Mouse (Mus musculus) myocyte (in vitro differentiated cells): ENCODE results near the gene Tnrc6c.

Experiments
- CEBPB ChIP-seq: IDR thresholded peaks from 2 replicates; pipeline ENCODE4 v1.6.1; 2011; ENCODE audit warnings: mild to moderate bottlenecking, moderate library complexity; ENCODE audit not compliant: poor library complexity, insufficient read depth, severe bottlenecking
- E2F4 ChIP-seq: IDR thresholded peaks from one replicate; pipeline ENCODE4 v1.6.1; 2011; ENCODE audit warnings: mild to moderate bottlenecking, control low read depth, moderate library complexity; ENCODE audit not compliant: insufficient read depth
- MAX ChIP-seq: IDR thresholded peaks from one replicate; pipeline ENCODE4 v1.6.1; 2011; ENCODE audit warnings: low read depth, mild to moderate bottlenecking, control low read depth
- MYOD1 ChIP-seq, 3 experiments: IDR thresholded peaks; one replicate each; pipeline ENCODE4 v1.6.1; 2011; ENCODE audit warnings: control low read depth in 2 of 3, low read depth in 2 of 3, mild to moderate bottlenecking in 2 of 3, moderate library complexity in 1 of 3; ENCODE audit not compliant: insufficient read length in 2 of 3, control insufficient read depth in 1 of 3
- MYOG ChIP-seq, 3 experiments: IDR thresholded peaks; one replicate each; pipeline ENCODE4 v1.6.1; 2011; ENCODE audit warnings: control low read depth in 2 of 3, low read depth in 2 of 3, mild to moderate bottlenecking in 2 of 3; ENCODE audit not compliant: insufficient read length in 2 of 3, control insufficient read depth in 1 of 3, insufficient read depth in 1 of 3
- POLR2A ChIP-seq: IDR thresholded peaks from one replicate; pipeline ENCODE4 v1.6.1; 2011; ENCODE audit warnings: low read depth, mild to moderate bottlenecking, control low read depth, moderate library complexity; ENCODE audit not compliant: insufficient read length
- POLR2AphosphoS2 ChIP-seq: IDR thresholded peaks from one replicate; pipeline ENCODE4 v1.6.1; 2011; ENCODE audit warnings: low read depth, control low read depth; ENCODE audit not compliant: insufficient read length
- REST ChIP-seq: IDR thresholded peaks from one replicate; pipeline ENCODE4 v1.6.1; 2011; ENCODE audit warnings: mild to moderate bottlenecking, control low read depth, moderate library complexity; ENCODE audit not compliant: insufficient read depth, insufficient read length
- SRF ChIP-seq: IDR thresholded peaks from one replicate; pipeline ENCODE4 v1.6.1; 2011; ENCODE audit warnings: low read depth; ENCODE audit not compliant: control insufficient read depth, insufficient read length
- TCF12 ChIP-seq: IDR thresholded peaks from one replicate; pipeline ENCODE4 v1.6.1; 2011; ENCODE audit warnings: mild to moderate bottlenecking, control low read depth; ENCODE audit not compliant: poor library complexity, insufficient read depth, severe bottlenecking
- TCF3 ChIP-seq: IDR thresholded peaks from one replicate; pipeline ENCODE4 v1.6.1; 2011; ENCODE audit warnings: low read depth, control low read depth; ENCODE audit not compliant: insufficient read length
- USF1 ChIP-seq: IDR thresholded peaks from one replicate; pipeline ENCODE4 v1.6.1; 2011; ENCODE audit warnings: low read depth, mild to moderate bottlenecking, control low read depth, moderate library complexity

DNA sequence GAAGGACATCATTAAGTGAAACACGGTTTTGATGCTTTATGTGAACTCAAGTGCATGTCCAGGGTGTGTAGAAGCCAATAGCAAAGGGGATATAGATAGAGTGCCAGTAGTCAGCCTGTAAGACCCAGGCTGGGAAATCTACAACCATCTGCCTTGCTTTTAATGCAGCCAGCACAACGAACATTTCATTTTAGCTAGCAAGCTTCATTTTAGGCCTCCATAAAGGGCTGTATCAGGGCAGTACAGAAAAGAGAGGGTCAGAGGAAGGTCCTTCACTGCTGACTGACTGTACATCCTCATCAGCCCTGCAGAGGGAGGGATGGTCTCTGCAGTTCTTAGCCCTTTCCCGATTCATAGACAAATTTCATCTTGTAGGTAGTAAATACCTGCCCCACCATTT lies 23.0 kb downstream of the Tnrc6c start:
- TF ChIP-seq MAX (no peak), POLR2A (no peak), MYOG (IDR thresholded peaks at IDR 0.05; ENCODE audit: control insufficient read depth in 1 of 3, insufficient read depth in 1 of 3, insufficient read length in 2 of 3, low read depth in 2 of 3) (no peak), E2F4 (no peak), MYOD1 (IDR thresholded peaks at IDR 0.05; ENCODE audit: control insufficient read depth in 1 of 3, insufficient read length in 2 of 3, low read depth in 2 of 3) (no peak), USF1 (no peak), POLR2AphosphoS2 (no peak), SRF (no peak), TCF12 (no peak), CEBPB (no peak), TCF3 (no peak), REST (no peak)
